Mouse (Mus musculus): ENCODE results near the gene Rnf166. TPM values are rescaled to one million over a fixed set of nuclear protein-coding genes. Genes with fewer than 3 reads are reported as not detected.

The Rnf166 gene
- 25.3 TPM for polyA plus RNA-seq (2014; fragmentation: Illumina TruSeq; extraction: RNeasy Lipid Tissue Mini Kit (QIAGEN cat#74804); ENCODE audit: insufficient read depth, low read depth, low replicate concordance)

GRCm38 (mm10) chr8:122475580-122476320 lies at the start of gene Rnf166, which contains the start of gene Ctu2:
TSS of gene Rnf166 (minus strand) at chr8:122476064.
TSS of gene Ctu2 (plus strand) at chr8:122476143.

DNA sequence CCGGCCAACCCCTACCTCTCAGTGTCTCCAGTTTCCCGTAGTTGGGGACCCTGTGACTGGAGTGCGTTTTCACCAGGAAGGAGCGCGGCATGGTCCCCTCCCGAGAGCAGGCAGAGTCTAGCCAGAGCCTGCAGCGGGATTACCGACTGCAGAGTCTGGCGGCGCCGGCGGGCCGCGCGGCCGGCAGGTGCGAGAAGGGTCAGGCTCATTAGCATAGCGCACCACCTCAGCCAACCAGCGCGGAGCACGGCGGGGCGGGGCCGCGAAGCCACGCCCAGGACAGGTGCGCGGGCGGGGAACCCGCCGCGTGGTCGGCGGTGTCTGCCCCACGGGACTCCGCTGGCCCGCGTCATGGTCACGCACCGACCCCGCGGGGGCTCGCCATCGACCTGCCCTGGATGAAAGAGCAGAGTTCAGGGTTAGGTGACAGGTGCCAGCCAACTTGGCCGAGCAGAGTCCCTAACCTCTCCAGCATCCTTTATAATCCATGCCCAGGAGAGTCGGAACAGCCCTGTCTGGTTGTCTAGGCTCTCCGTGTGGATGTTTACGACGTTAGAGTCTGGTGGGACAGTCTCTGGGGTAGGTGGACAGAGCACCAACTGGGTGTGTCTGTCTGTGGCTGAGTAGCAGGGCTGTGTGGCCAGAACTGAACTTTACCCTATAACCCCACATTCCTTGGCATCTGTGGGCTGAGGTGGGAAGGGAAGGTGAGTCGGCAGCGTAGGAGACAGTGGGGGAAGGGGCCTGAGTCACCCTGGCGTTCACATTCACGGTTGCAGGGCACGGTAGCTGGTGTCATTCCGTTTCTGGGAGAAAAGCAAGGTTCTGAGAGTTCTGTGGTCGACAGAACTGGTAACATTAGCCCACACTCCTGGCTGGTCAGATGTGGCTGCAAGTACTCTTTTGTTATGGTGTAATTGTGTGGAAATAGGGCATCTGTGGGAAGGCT lies 15.1 kb downstream of the Rnf166 start, which contains the start of gene Snai3:
TSS of gene Snai3 (minus strand) at position 210 of the 949 bp plus-strand sequence.

DNA sequence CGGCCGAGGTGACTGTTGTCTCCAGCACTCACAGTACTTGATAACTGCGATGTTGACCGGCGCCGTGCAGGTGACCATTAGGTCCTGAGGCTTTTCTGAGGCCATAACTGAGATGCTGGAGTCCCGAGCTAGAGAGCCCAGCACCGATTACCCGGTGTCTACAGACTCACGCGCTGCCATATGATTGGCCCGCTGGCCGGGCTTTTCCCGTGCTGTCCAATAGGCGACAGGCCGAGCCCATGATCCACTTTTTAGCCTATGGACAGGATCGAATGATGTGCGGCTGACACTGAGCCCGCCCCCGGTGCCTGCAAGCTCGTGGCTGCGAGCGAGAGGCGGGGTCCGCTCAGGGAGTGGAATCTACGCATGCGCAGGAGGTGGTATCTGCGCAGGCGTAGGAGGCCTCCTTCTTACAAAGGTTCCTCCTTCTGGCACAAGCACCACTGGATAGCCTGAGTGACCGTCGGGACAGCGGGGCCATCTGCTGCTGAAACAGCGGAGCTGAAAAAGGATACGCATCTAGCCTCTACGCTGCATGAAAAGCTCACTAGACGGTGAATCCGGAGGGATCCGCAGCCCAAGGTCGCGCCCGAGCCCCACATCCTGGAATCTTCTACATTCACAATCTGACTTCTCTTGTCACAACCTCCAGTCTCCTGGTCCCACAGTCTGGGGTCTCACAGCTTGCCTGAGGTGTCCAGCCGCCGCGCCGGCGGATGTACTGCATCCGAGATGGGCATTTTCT lies 32.4 kb downstream of the Rnf166 start, which contains the start of gene Mvd:
TSS of gene Mvd (minus strand) at position 161 of the 745 bp plus-strand sequence.

DNA sequence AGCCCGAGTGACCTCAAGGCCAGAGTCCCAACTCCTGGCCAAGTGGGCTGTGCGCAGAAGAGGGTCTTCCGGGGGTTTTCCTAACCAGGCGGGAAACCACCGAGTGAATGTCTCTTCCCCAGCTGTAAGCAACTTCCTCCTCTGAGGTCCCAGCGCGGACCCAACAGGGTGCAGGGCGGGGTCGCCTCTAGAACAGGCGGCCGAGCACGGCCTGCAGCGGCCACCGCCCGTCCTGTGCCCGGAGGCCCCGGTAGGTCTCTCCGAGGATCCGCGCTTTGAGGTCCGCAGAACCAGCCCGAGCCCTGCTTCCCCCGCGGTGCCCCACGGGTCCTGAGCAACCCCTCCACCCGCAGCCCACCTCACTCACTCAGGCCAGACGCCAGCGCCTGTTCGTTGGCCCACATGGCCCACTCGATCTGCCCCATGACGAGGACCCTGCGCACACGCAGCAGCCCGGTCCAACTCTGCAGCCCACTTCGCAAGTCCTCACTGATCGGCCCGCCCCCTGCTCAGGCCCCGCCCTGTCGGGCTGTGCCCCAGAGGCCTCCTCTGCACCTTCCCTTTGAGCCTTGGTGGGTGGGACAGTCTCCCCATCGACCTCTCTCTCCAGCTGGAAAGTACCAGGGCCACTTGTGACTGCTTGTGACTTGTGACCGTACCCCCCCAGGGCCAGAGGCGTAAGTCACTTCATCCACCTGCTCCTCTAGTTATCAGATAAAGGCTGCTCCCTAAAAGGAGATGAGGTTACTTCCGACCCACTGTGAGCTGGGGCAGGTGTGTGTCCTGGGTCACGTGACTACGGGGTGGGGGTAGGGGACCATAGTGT lies 43.2 kb downstream of the Rnf166 start, which contains the start of gene Cyba:
TSS of gene Cyba (minus strand) at position 488 of the 826 bp plus-strand sequence.

DNA sequence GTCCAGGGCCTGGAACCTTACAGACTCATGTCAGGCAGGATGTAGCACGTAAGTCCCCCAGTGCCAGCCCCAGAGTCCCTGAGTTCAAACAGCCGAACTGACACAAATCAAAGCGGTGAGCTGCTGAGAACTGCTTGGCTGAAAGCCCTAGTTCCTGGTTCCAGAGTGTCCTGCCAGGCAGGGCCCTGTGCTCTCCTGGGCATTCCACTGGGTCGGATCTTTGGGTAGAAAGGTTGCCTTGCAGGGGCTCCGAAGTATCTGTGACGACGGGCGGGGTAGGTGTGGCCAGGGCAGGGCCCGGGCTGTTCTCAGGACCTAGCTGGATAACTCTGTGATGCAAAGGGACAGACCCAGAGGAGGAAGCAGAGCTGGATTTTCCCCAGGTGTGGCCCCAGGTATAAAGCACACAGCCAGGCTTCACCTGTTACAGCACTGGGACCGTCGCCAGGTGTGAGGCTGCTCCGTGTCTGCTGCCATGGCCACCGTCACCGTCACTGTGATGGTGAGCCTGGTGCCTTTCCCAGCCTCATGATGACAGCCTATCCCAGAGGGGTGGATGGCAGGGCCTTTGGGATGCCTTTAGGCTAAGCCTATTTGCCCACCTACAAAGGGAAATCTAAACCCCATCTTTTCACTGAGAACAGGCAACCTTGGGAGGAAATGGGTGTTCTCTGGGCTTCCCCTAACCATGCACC lies 54.3 kb downstream of the Rnf166 start, which contains the start of gene Il17c:
TSS of gene Il17c (plus strand) at position 645 of the 695 bp plus-strand sequence.

Other genes starting within 250 kb of the Rnf166 start
- gene Zfpm1, start 193.9 kb downstream of the Rnf166 start, polyA plus RNA-seq (2014; fragmentation: Illumina TruSeq; extraction: RNeasy Lipid Tissue Mini Kit (QIAGEN cat#74804); ENCODE audit: insufficient read depth, low read depth, low replicate concordance): 5.1 TPM
- not detected for gene Trhr2, start 115.3 kb downstream of the Rnf166 start, polyA plus RNA-seq (2014; fragmentation: Illumina TruSeq; extraction: RNeasy Lipid Tissue Mini Kit (QIAGEN cat#74804); ENCODE audit: insufficient read depth, low read depth, low replicate concordance)
- gene Zc3h18, start 99.5 kb downstream of the Rnf166 start, polyA plus RNA-seq (2014; fragmentation: Illumina TruSeq; extraction: RNeasy Lipid Tissue Mini Kit (QIAGEN cat#74804); ENCODE audit: insufficient read depth, low read depth, low replicate concordance): 12.5 TPM
- gene Il17c, start 54.0 kb downstream of the Rnf166 start, polyA plus RNA-seq (2014; fragmentation: Illumina TruSeq; extraction: RNeasy Lipid Tissue Mini Kit (QIAGEN cat#74804); ENCODE audit: insufficient read depth, low read depth, low replicate concordance): not detected
- gene Cyba, start 43.1 kb downstream of the Rnf166 start, polyA plus RNA-seq (2014; fragmentation: Illumina TruSeq; extraction: RNeasy Lipid Tissue Mini Kit (QIAGEN cat#74804); ENCODE audit: insufficient read depth, low read depth, low replicate concordance): 309 TPM
- gene Mvd, start 32.6 kb downstream of the Rnf166 start, polyA plus RNA-seq (2014; fragmentation: Illumina TruSeq; extraction: RNeasy Lipid Tissue Mini Kit (QIAGEN cat#74804); ENCODE audit: insufficient read depth, low read depth, low replicate concordance): 15.7 TPM
- gene Snai3, start 15.3 kb downstream of the Rnf166 start, polyA plus RNA-seq (2014; fragmentation: Illumina TruSeq; extraction: RNeasy Lipid Tissue Mini Kit (QIAGEN cat#74804); ENCODE audit: insufficient read depth, low read depth, low replicate concordance): 0.38 TPM
- 12.7 TPM for gene Ctu2, start 79 bp upstream of the Rnf166 start, polyA plus RNA-seq (2014; fragmentation: Illumina TruSeq; extraction: RNeasy Lipid Tissue Mini Kit (QIAGEN cat#74804); ENCODE audit: insufficient read depth, low read depth, low replicate concordance)
- gene Piezo1, start 75.3 kb upstream of the Rnf166 start, polyA plus RNA-seq (2014; fragmentation: Illumina TruSeq; extraction: RNeasy Lipid Tissue Mini Kit (QIAGEN cat#74804); ENCODE audit: insufficient read depth, low read depth, low replicate concordance): 35.9 TPM
- 5.7 TPM for gene Cdt1, start 92.0 kb upstream of the Rnf166 start, polyA plus RNA-seq (2014; fragmentation: Illumina TruSeq; extraction: RNeasy Lipid Tissue Mini Kit (QIAGEN cat#74804); ENCODE audit: insufficient read depth, low read depth, low replicate concordance)
- 101 TPM for gene Aprt, start 100.8 kb upstream of the Rnf166 start, polyA plus RNA-seq (2014; fragmentation: Illumina TruSeq; extraction: RNeasy Lipid Tissue Mini Kit (QIAGEN cat#74804); ENCODE audit: insufficient read depth, low read depth, low replicate concordance)
- 6.9 TPM for gene Galns, start 135.4 kb upstream of the Rnf166 start, polyA plus RNA-seq (2014; fragmentation: Illumina TruSeq; extraction: RNeasy Lipid Tissue Mini Kit (QIAGEN cat#74804); ENCODE audit: insufficient read depth, low read depth, low replicate concordance)
- gene Trappc2l, start 135.6 kb upstream of the Rnf166 start, polyA plus RNA-seq (2014; fragmentation: Illumina TruSeq; extraction: RNeasy Lipid Tissue Mini Kit (QIAGEN cat#74804); ENCODE audit: insufficient read depth, low read depth, low replicate concordance): 63.9 TPM
- 0.21 TPM for gene Pabpn1l, start 146.7 kb upstream of the Rnf166 start, polyA plus RNA-seq (2014; fragmentation: Illumina TruSeq; extraction: RNeasy Lipid Tissue Mini Kit (QIAGEN cat#74804); ENCODE audit: insufficient read depth, low read depth, low replicate concordance)
- 11.2 TPM for gene Cbfa2t3, start 223.0 kb upstream of the Rnf166 start, polyA plus RNA-seq (2014; fragmentation: Illumina TruSeq; extraction: RNeasy Lipid Tissue Mini Kit (QIAGEN cat#74804); ENCODE audit: insufficient read depth, low read depth, low replicate concordance)

All from lung, adult 10 weeks (tissue).